18 mouse cellular contexts compared by ENCODE assay signal in the genomic region with DNA sequence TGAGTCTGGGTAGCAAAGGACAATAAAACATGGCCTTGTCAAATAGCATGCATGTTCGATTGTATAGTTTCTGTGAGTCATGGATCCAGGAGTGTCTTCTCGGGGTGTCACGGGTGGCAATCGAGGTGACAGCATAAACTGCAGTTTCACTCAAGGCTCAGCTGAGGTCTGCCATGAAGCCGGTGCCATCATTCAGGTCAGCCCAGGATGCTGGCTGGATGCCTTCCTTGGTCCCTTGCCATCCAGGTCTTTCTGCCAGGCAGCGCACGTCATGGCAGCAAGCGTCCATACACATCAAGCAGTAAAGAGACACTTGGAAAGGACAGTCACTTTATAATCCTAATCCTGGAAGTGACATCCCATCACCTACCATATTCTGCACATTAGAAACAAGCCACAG.
DNase-seq lines count a peak whose midpoint lies in the region; ATAC-seq and TF ChIP-seq lines count a peak whose summit lies in the region.
"Had no signal": no experiment of that assay in that cellular context is flagged by ENCODE, and none has a peak within 500 bp of the region (broad histone marks: within the 10 kb centered on the region; RNA-seq: fewer than 3 reads in every experiment).

No protein-coding gene starts in this region.

- intact Hi-C loops in gastrocnemius, adult 2 months (cut with DNase I), result no loop called here

- peak; percentile 26 for DNase-seq in gastrocnemius, adult 2 months
- no peak for DNase-seq in gastrocnemius, postnatal 25 days
- peak; percentile 42 for DNase-seq in midbrain, postnatal 0 days (ENCODE audit: low spot score)
- peak; percentile 94 to 96 for DNase-seq in cerebellum, postnatal 25 days
- no peak for DNase-seq in urinary bladder, postnatal 14 days (ENCODE audit: low spot score)
- no peak for DNase-seq in urinary bladder, postnatal 25 days (ENCODE audit: low spot score)
- DNase-seq: adrenal gland, postnatal 10 days; kidney, adult 8-10 months; kidney, postnatal 25 days; layer of hippocampus, adult 9-11 months; liver, postnatal 0 days; lung, postnatal 14 days; thymus, postnatal 36 days had no signal

- no peaks in the 10 kb centered on the region for H3K27me3 ChIP-seq in midbrain, postnatal 0 days (ENCODE audit: insufficient read depth, low read length)
- H3K27me3 ChIP-seq in midbrain, embryonic 15.5 days (replicated peaks), result no peaks in the 10 kb centered on the region
- H3K27me3 ChIP-seq: embryonic facial prominence, embryonic 15.5 days; megakaryocyte, embryonic 14.5 days had no signal

- H3K4me2 ChIP-seq in midbrain, postnatal 0 days (ENCODE audit: low read depth, low read length, poor library complexity, severe bottlenecking), result no peak overlapping the region
- no peak overlapping the region for H3K4me2 ChIP-seq in midbrain, embryonic 15.5 days
- H3K4me2 ChIP-seq: embryonic facial prominence, embryonic 15.5 days had no signal

- H3K4me3 ChIP-seq in gastrocnemius, adult 2 months, result no peak overlapping the region
- H3K4me3 ChIP-seq in midbrain, postnatal 0 days (ENCODE audit: low read depth, low read length), result no peak overlapping the region
- no peak overlapping the region for H3K4me3 ChIP-seq in midbrain, embryonic 15.5 days
- H3K4me3 ChIP-seq: embryonic facial prominence, embryonic 15.5 days; forebrain, embryonic 10.5 days; megakaryocyte, embryonic 14.5 days had no signal

- no peak for ATAC-seq in midbrain, postnatal 0 days (ENCODE audit: low FRiP score)
- no peak for ATAC-seq in midbrain, embryonic 15.5 days (replicated peaks)
- ATAC-seq in megakaryocyte-erythroid progenitor cell, adult 5-6 weeks (replicated peaks; ENCODE audit: low FRiP score, low TSS enrichment, poor library complexity, severe bottlenecking), result no peak
- ATAC-seq: liver, postnatal 0 days had no signal

- no peak for TF ChIP-seq CTCF in gastrocnemius, adult 2 months (IDR thresholded peaks at IDR 0.05)
- TF ChIP-seq CTCF in midbrain, postnatal 0 days (IDR thresholded peaks at IDR 0.05), result no peak

- H3K4me1 ChIP-seq in midbrain, postnatal 0 days (ENCODE audit: insufficient read depth, low read length), result no peaks in the 10 kb centered on the region
- no peaks in the 10 kb centered on the region for H3K4me1 ChIP-seq in midbrain, embryonic 15.5 days
- H3K4me1 ChIP-seq: embryonic facial prominence, embryonic 15.5 days; megakaryocyte, embryonic 14.5 days had no signal

- H3K27ac ChIP-seq in gastrocnemius, adult 2 months, result no peak overlapping the region
- no peak overlapping the region for H3K27ac ChIP-seq in midbrain, postnatal 0 days (ENCODE audit: low read depth, low read length)
- no peak overlapping the region for H3K27ac ChIP-seq in midbrain, embryonic 15.5 days
- H3K27ac ChIP-seq: embryonic facial prominence, embryonic 15.5 days; forebrain, embryonic 10.5 days had no signal

- no peak overlapping the region for H3K9ac ChIP-seq in midbrain, postnatal 0 days (replicated peaks; ENCODE audit: low read length, poor library complexity, severe bottlenecking)
- no peak overlapping the region for H3K9ac ChIP-seq in midbrain, embryonic 15.5 days
- H3K9ac ChIP-seq: embryonic facial prominence, embryonic 15.5 days; liver, postnatal 0 days had no signal

- H3K36me3 ChIP-seq in midbrain, postnatal 0 days (ENCODE audit: insufficient read depth, low read length), result no peaks in the 10 kb centered on the region
- H3K36me3 ChIP-seq in midbrain, embryonic 15.5 days (replicated peaks), result no peaks in the 10 kb centered on the region
- H3K36me3 ChIP-seq: embryonic facial prominence, embryonic 15.5 days; forebrain, embryonic 10.5 days had no signal

- WGBS in midbrain, postnatal 0 days, result 90% methylated on average over 8 of the region's 8 CpGs
- WGBS in midbrain, embryonic 15.5 days, result 92% methylated on average over 8 of the region's 8 CpGs

- H3K9me3 ChIP-seq in midbrain, postnatal 0 days (ENCODE audit: low read length), result no peaks in the 10 kb centered on the region
- H3K9me3 ChIP-seq in midbrain, embryonic 15.5 days, result no peaks in the 10 kb centered on the region
- H3K9me3 ChIP-seq: embryonic facial prominence, embryonic 15.5 days had no signal

Comparison
In these comparisons a context has a peak if more than half of its experiments do, and no peak if none do; other contexts are left out.
1. DNase-seq: peak in gastrocnemius, adult 2 months (single experiment), midbrain, postnatal 0 days (single experiment) and cerebellum, postnatal 25 days (2 of 2); none in gastrocnemius, postnatal 25 days (single experiment), urinary bladder, postnatal 14 days (single experiment) and urinary bladder, postnatal 25 days (single experiment).